ENCODE assay signal across 9 mouse cellular contexts in the genomic region with DNA sequence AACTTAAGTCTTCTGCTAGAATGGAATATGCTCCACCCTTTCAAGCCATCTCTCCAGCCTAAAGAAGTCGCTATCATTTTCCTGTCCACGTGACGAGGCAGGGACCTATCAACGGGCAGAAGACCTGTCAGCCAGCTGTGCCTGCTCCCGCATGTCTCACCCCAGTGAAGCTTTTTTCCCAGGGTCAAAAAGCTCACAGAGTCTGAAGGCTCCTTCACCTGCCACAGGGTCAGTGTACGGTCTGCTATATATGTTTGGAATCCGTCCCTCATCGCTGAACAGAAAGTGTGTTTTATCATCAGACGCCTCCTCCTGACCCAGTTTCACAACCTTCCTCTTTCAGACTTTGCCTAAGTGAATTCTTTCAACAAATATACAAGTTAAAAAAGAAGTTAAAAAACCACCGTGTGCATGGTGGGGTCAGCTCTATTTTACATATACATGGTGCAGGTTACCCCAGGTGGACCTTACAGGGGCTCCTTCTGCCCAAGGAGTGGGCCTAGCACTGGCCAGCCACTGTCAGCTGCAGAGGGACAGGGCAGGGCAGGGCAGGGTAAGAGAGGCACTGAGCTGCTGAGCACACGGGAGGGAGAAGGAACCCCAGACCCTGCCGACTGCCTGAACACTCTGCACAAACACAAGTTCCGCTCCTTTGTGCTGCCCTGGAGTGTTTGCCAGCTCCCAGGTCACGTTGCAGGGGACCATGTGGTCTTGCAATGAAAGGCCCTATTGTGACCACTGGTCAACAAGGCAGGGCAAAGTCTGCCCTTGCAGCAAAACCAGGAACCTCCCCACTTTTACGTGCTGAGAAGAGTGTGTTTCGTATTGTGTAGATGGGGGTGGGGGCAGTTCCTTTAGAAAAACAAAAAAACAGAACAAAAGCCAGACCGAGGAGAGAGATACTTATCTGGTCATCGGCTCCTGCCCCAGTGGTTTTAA.
DNase-seq lines count a peak whose midpoint lies in the region; ATAC-seq and TF ChIP-seq lines count a peak whose summit lies in the region.
"Had no signal": no experiment of that assay in that cellular context is flagged by ENCODE, and none has a peak within 500 bp of the region (broad histone marks: within the 10 kb centered on the region; RNA-seq: fewer than 3 reads in every experiment).

No protein-coding gene starts in this region.

- no peaks in the 10 kb centered on the region for H3K36me3 ChIP-seq in forebrain, postnatal 0 days (ENCODE audit: insufficient read depth)
- no peaks in the 10 kb centered on the region for H3K36me3 ChIP-seq in hindbrain, embryonic 16.5 days (ENCODE audit: control insufficient read depth, insufficient read depth, low read length)
- H3K36me3 ChIP-seq in lung, embryonic 16.5 days (ENCODE audit: control insufficient read depth, insufficient read depth, low read length), result no peaks in the 10 kb centered on the region

- no peak overlapping the region for H3K4me3 ChIP-seq in forebrain, postnatal 0 days (ENCODE audit: low read depth, low read length)
- no peak overlapping the region for H3K4me3 ChIP-seq in hindbrain, embryonic 16.5 days (ENCODE audit: low read length)
- H3K4me3 ChIP-seq in lung, embryonic 16.5 days (ENCODE audit: low read length), result no peak overlapping the region
- H3K4me3 ChIP-seq: erythroblast, embryonic 14.5 days had no signal

- H3K27ac ChIP-seq in forebrain, postnatal 0 days (ENCODE audit: low read depth, low read length), result peak overlapping the region; percentile 58
- peak overlapping the region; percentile 37; the same call in 1 of the 2 replicates for H3K27ac ChIP-seq in hindbrain, embryonic 16.5 days (ENCODE audit: low read depth, low read length)
- peak overlapping the region; percentile 45 for H3K27ac ChIP-seq in lung, embryonic 16.5 days (ENCODE audit: low read length)

- no peaks in the 10 kb centered on the region for H3K27me3 ChIP-seq in forebrain, postnatal 0 days (ENCODE audit: insufficient read depth, low read length)
- H3K27me3 ChIP-seq in hindbrain, embryonic 16.5 days (replicated peaks; ENCODE audit: control insufficient read depth, insufficient read depth, low read length), result no peaks in the 10 kb centered on the region
- no peaks in the 10 kb centered on the region for H3K27me3 ChIP-seq in lung, embryonic 16.5 days (ENCODE audit: control insufficient read depth, insufficient read depth, low read depth, low read length)

- 0 out of 2 replicates have a peak, but pooled peaks cover 3% of the 10 kb centered on the region for H3K4me1 ChIP-seq in forebrain, postnatal 0 days (ENCODE audit: insufficient read depth)
- 0 out of 2 replicates have a peak, but pooled peaks cover 3% of the 10 kb centered on the region for H3K4me1 ChIP-seq in hindbrain, embryonic 16.5 days (ENCODE audit: control insufficient read depth, insufficient read depth, low read depth, low read length)
- peaks cover 3% of the 10 kb centered on the region; the same call in 1 of the 2 replicates for H3K4me1 ChIP-seq in lung, embryonic 16.5 days (replicated peaks; ENCODE audit: control insufficient read depth, insufficient read depth, low read length)

- no peak overlapping the region for H3K9ac ChIP-seq in forebrain, postnatal 0 days
- H3K9ac ChIP-seq in hindbrain, embryonic 16.5 days (ENCODE audit: low read depth, low read length), result no peak overlapping the region
- H3K9ac ChIP-seq in lung, embryonic 16.5 days (ENCODE audit: low read length), result no peak overlapping the region

- H3K4me2 ChIP-seq in forebrain, postnatal 0 days (ENCODE audit: low read depth), result no peak overlapping the region
- H3K4me2 ChIP-seq in hindbrain, embryonic 16.5 days (ENCODE audit: low read length), result peak overlapping the region; percentile 28; the same call in 1 of the 2 replicates
- H3K4me2 ChIP-seq in lung, embryonic 16.5 days (ENCODE audit: low read depth, low read length), result no peak overlapping the region

- 46% methylated on average over 18 of the region's 18 CpGs for WGBS in forebrain, postnatal 0 days
- WGBS in hindbrain, embryonic 16.5 days, result 38% methylated on average over 18 of the region's 18 CpGs
- WGBS in lung, embryonic 16.5 days, result 19% methylated on average over 18 of the region's 18 CpGs

- no peak for TF ChIP-seq CTCF in forebrain, postnatal 0 days (IDR thresholded peaks at IDR 0.05; ENCODE audit: low read depth)

- DNase-seq in heart, adult 18-20 months, result peak; percentile 32 to 66
- no peak for DNase-seq in heart, adult 8-10 months (ENCODE audit: low spot score)
- peak; percentile 61 for DNase-seq in forebrain, postnatal 0 days
- DNase-seq in layer of hippocampus, postnatal 14 days (ENCODE audit: low spot score in 2 of 2), result peak; percentile 59 to 84
- DNase-seq in thymus, postnatal 36 days, result peak; percentile 66 to 68

- H3K9me3 ChIP-seq in forebrain, postnatal 0 days (ENCODE audit: low read length), result no peaks in the 10 kb centered on the region
- no peaks in the 10 kb centered on the region for H3K9me3 ChIP-seq in hindbrain, embryonic 16.5 days (ENCODE audit: control insufficient read depth, low read length)
- no peaks in the 10 kb centered on the region for H3K9me3 ChIP-seq in lung, embryonic 16.5 days (ENCODE audit: control insufficient read depth, low read length)

- ATAC-seq in forebrain, postnatal 0 days, result peak; percentile 91
- ATAC-seq in hindbrain, embryonic 16.5 days, result peak; percentile 91
- peak; percentile 85 for ATAC-seq in lung, embryonic 16.5 days (ENCODE audit: low read depth)
- ATAC-seq in neutrophil, adult 5-6 weeks (ENCODE audit: extremely low read depth, insufficient number of reproducible peaks, low FRiP score, poor library complexity, severe bottlenecking), result peak; percentile 69
